Mouse (Mus musculus): ENCODE measurements around the gene Zdhhc16. TPM values are rescaled to one million over a fixed set of nuclear protein-coding genes. Genes with fewer than 3 reads are reported as not detected.
"Not testable (repeated sequence)": the region's sequence is repeated elsewhere in the genome, so short reads cannot be mapped to it uniquely, and the experiment has no call there.

Gene Zdhhc16
- polyA plus RNA-seq, 1 experiment from 2014 or later: 92.5 TPM

DNA sequence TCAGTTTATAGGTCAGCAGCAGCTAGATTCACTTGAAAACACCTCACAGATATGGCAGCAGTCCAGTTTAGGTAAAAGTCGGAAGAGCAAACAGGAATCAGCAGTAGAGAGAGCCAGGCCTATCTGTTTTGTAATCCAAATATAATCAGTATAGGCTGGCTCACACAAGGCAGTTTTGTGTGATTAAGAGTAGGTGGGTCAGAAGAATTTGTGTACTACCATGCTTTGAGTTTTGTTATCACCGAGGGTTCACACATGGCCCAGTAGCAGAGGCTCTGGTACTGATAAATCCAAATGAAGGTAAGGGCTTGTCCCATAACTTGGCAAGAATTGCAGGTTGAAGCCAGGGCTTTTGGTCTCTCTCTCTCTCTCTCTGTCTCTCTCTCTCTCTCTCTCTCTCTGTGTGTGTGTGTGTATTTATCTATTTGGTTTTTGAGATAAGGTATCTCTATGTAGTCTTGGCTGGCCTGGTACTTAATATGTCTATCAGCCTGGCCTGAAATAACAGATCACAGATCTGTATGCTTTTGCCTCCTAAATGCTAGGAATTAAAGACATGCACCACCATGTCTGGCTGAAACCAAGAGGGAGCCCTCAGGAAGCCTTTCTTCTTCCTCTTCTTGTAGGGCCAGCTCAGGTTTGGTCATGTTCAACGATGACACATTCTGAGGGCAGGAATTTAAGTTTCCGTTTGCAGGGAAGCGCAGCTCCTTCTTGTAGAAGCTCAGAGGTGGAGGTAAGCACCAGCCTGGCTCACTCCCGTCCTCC is 26.8 kb upstream of the Zdhhc16 start:
- DNase-seq (ENCODE audit: low spot score): no peak
- WGBS: 65% methylated on average over 6 of the region's 6 CpGs
- Histone ChIP-seq H3K4me3 (no peak overlapping the region), H3K4me1 (replicated peaks) (no peaks in the 10 kb centered on the region), H3K27ac (no peak overlapping the region), H3K36me3 (no peaks in the 10 kb centered on the region), H3K27me3 (ENCODE audit: insufficient read depth, poor library complexity, severe bottlenecking) (no peaks in the 10 kb centered on the region), H3K9me3 (no peaks in the 10 kb centered on the region)

DNA sequence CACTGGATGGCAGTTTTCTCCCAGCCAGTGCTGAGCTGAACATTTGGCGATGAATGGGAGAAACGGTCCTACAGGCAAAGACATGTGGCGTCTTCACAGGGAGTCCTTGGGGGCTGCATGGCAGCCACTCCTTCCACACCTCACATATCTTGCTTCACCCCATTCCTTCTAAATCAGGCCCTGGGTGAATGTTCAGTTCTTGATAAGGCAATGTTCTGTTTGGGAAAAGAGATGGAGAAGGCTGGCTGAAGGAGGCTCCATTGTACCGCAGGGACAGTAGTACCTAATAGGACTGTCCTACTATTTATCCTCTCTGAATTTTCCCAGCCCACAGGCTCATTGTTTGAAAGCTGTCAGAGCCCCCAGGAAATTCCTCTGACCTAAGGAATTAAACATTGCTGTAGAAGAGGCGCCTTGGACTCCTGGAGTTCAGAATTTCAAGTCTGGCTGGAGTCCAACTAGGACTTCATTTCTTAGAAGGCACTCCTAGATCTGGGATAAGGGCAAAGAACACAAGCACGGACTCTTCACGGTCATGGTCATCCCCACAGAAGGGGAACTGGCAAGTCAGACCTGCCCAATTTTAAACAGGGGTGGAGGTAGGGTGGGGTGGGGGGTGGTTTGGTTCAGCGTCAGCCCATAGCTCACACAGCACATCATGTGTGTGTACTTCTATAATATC is 26.1 kb upstream of the Zdhhc16 start:
- H3K36me3 ChIP-seq: no peaks in the 10 kb centered on the region
- no peaks in the 10 kb centered on the region for H3K9me3 ChIP-seq
- H3K27me3 ChIP-seq (ENCODE audit: insufficient read depth, poor library complexity, severe bottlenecking): no peaks in the 10 kb centered on the region
- H3K4me1 ChIP-seq (replicated peaks): no peaks in the 10 kb centered on the region
- H3K4me3 ChIP-seq: no peak overlapping the region
- DNase-seq (ENCODE audit: low spot score): no peak
- 59% methylated on average over 8 of the region's 8 CpGs for whole genome bisulfite sequencing
- no peak overlapping the region for H3K27ac ChIP-seq

DNA sequence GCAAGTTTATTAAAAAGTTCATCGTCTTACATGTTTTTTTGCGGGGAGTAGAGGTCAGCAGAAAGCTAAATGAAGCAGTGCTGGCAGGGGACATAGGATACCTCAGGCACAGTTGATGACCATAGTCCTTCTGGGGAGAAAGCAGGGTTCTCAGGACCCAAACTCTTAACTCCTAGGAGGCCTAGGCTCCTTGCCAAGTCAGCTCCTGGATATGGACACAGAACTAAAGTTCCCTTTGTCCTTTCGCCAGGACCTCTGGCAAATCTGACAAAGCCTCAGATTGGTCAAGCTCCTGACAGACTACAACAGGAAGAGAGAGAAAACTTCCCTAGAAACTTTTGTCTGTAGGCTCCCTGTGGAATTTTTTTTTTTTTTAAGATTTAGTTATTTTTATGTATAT is 24.5 kb upstream of the Zdhhc16 start:
- no peak for DNase-seq (ENCODE audit: low spot score)
- H3K27me3 ChIP-seq (ENCODE audit: insufficient read depth, poor library complexity, severe bottlenecking): no peaks in the 10 kb centered on the region
- 92% methylated on average over 3 of the region's 3 CpGs for WGBS
- H3K9me3 ChIP-seq: no peaks in the 10 kb centered on the region
- peaks cover 5% of the 10 kb centered on the region for H3K36me3 ChIP-seq
- no peak overlapping the region for H3K27ac ChIP-seq
- no peak overlapping the region for H3K4me3 ChIP-seq
- H3K4me1 ChIP-seq (replicated peaks): peaks cover 11% of the 10 kb centered on the region

DNA sequence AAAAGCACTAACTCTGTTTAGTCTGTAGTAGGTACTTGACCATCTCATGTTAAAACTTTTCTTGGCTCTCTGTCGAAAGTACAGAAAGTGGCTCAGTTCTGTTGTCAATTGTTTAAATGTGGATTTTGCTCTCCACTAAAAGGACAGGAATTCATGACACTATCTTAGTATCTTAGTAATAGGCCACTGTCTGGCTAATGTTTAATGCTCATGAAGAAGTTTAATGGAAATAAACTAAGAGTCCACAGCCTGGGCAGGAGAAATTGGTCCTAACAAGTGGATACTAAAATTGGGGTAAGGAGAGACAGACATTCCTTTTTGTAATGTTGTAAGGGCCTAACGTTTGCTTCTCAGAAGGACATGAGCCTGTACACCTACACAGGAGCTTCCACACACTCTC is 22.9 kb upstream of the Zdhhc16 start:
- H3K4me1 ChIP-seq (replicated peaks): peaks cover 18% of the 10 kb centered on the region
- DNase-seq (ENCODE audit: low spot score): no peak
- no peak overlapping the region for H3K4me3 ChIP-seq
- peaks cover 21% of the 10 kb centered on the region for H3K36me3 ChIP-seq
- H3K27ac ChIP-seq: no peak overlapping the region; the same call in 1 of the 2 replicates
- H3K9me3 ChIP-seq: no peaks in the 10 kb centered on the region
- WGBS: 85% methylated on average over 2 of the region's 2 CpGs
- no peaks in the 10 kb centered on the region for H3K27me3 ChIP-seq (ENCODE audit: insufficient read depth, poor library complexity, severe bottlenecking)

DNA sequence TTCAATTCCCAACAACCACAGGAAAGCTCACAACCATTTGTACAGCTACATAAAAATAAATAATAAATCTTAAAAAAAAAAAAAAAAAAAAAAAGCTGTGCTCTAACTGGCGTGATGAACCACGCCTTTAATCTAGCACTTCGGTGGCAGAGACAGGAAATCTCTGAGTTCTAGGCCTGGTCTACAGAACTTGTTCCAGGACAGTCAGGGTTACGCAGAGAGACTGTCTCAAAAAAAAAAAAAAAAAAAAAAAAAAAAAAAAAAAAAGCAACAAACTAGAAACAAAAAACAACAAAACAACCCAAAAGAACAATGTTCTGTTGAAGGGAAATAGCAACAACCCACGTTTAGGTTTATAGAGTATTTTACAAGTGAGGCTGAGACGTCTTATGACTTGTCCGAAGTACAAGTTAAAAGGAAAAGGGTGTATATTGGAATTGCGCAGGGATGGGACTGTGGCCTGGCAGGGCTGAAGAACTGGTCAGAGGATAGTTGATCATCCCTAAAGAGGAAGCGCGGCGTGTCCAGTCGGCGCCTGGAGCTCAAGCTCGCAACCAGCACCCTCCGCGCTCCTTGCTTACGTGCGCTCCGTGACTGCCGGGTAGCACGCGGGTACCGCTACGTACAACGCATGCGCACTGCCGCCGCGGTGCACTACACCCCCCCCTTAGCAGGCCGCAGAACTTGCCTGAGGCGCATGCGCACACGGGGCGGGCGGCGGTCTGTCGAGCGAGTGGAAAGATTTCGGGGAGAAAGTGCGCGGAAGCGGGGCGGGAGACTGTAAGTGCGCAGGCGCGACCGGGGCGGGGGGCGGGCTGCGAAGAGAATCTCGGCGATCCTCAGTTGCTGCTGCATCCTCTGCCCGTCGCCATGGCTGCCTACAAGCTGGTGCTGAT is 21.9 kb upstream of the Zdhhc16 start, which contains the start of gene Pgam1:
TSS of gene Pgam1 (plus strand) at position 746 of the 896 bp plus-strand sequence.
- peaks cover 32% of the 10 kb centered on the region for H3K36me3 ChIP-seq
- peaks cover 18% of the 10 kb centered on the region for H3K4me1 ChIP-seq (replicated peaks)
- H3K27me3 ChIP-seq (ENCODE audit: insufficient read depth, poor library complexity, severe bottlenecking): no peaks in the 10 kb centered on the region
- peak within 1 kb of the TSS; percentile 97 for H3K4me3 ChIP-seq
- WGBS: 7% methylated on average over 54 of the region's 54 CpGs
- peak; percentile 99 for DNase-seq (ENCODE audit: low spot score)
- H3K9me3 ChIP-seq: no peaks in the 10 kb centered on the region
- H3K27ac ChIP-seq: peak within 1 kb of the TSS; percentile 97

DNA sequence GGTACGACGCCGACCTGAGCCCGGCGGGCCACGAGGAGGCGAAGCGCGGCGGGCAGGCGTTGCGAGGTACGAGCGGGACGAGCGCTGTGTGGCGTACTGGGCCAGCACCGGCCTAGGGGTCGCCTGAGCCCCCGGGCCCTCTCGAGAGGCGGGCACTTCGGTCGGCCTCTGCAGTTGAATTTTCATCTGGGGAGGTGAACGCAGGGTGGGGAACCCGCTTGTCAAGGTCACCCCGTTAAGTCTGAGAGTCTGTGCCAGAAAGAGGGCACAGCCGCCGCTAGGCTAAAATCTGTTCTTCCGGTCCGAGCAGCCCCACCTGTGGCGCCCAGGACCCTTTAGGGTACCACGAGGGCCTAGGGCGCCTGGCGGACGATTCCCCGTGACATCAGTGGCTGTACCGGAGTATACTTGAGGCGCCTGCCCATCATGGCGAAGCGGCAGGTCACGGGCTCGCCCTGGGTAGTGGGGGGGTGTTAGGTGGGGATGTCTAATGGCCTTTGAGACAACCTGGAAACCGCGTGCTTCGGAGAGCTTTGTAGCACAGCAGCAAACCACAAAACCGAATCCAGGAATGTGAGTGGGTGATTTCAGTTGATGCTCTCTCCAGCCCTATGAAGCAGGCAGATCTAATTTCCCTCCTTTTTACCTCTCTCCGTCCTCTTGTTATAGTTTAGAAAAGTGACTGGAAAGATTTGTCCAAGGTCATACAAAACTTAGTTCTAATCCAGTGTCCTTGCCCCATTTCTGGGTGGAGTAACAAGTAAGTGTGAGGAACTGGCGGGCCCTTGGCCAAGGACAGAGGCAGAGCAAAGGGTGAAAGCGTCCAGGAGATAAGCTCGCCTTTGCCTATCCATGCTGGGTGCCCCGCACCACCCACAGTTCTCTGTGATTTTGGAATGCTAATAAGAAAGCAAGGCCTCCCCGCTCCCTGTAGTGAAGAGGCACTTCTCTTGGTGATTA is 20.9 kb upstream of the Zdhhc16 start:
- H3K27ac ChIP-seq: peak overlapping the region; percentile 97
- peaks cover 41% of the 10 kb centered on the region for H3K36me3 ChIP-seq
- WGBS: under 1% methylated on average over 53 of the region's 53 CpGs
- H3K4me3 ChIP-seq: peak overlapping the region; percentile 97
- H3K27me3 ChIP-seq (ENCODE audit: insufficient read depth, poor library complexity, severe bottlenecking): no peaks in the 10 kb centered on the region
- DNase-seq (ENCODE audit: low spot score): peak; percentile 62
- H3K4me1 ChIP-seq (replicated peaks): peaks cover 18% of the 10 kb centered on the region
- H3K9me3 ChIP-seq: no peaks in the 10 kb centered on the region

DNA sequence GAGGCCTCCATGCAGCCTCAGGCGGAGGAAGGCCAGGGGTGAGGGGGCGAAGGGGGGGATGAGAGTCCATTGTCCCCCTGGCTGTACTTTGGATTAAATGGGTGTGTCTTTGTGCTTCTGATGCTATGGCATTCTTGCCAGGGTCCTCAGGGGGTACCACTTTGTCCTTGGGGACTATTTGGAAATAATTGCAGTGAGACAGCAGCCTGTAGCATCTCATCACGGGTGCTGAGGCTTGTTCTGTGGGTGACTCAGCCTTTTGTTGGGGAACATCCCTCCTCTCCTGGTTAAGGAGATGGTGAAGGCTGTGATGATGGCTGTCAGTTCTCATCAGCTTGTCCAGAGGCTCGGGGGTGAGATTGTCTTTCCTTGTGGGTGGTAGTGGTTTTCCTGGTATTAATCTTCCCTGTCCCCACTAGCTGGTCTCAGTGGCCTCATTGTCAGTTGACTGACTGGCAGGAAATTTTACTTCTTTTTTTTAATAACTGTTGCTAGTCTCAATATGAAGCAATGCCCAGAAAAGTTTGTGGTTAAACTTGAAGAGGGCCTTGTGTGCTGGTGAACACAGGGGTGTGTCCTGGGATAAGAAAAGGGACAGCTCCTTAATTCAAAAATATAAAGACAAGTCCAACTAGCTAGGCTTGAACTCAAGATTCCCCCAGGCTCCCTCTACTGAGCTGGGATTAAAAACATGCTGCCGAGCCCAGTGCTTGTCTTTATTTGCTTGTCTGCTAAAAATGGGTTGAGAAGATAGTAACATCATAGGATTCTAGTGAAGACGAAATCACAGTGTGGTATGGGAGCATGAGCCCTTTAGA is 19.3 kb upstream of the Zdhhc16 start:
- 44% methylated on average over 6 of the region's 6 CpGs for WGBS
- peaks cover 48% of the 10 kb centered on the region for H3K36me3 ChIP-seq
- no peaks in the 10 kb centered on the region for H3K27me3 ChIP-seq (ENCODE audit: insufficient read depth, poor library complexity, severe bottlenecking)
- peaks cover 18% of the 10 kb centered on the region for H3K4me1 ChIP-seq (replicated peaks)
- no peaks in the 10 kb centered on the region for H3K9me3 ChIP-seq
- H3K4me3 ChIP-seq: peak overlapping the region; percentile 97
- DNase-seq (ENCODE audit: low spot score): no peak
- H3K27ac ChIP-seq: peak overlapping the region; percentile 97

DNA sequence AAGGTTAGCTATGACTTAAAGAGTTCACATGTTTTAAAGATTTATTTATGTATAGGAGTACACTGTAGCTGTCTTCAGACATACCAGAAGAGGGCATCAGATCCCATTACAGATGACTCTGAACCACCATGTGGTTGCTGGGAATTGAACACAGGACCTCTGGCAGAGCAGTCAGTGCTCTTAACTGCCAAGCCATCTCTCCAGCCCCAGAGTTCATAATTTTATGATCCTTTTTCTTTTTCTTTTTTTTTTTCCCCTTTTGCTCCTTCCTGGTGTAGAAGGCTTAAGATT is 18.7 kb upstream of the Zdhhc16 start:
- DNase-seq (ENCODE audit: low spot score); H3K9me3 ChIP-seq; H3K27me3 ChIP-seq (ENCODE audit: insufficient read depth, poor library complexity, severe bottlenecking); H3K27ac ChIP-seq: not testable (repeated sequence)
- peak overlapping the region; percentile 97 for H3K4me3 ChIP-seq
- H3K4me1 ChIP-seq (replicated peaks): peaks cover 18% of the 10 kb centered on the region
- peaks cover 54% of the 10 kb centered on the region for H3K36me3 ChIP-seq

DNA sequence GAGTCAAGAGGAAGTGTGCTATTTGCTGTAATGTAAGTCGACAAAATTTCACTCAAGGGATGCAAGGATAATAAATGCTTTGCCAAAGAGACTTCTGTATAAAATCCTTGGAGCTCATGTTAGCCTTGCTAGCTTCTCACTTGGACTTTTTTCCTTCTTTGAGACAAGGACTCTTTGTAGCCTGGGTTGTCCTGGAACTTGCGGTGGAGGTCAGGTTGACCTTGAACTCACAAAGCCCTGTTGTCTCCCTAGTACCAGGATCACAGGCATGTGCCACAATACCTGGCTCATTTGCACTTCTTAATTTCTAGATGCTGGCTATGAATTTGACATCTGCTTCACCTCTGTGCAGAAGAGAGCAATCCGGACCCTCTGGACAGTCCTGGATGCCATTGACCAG is 18.0 kb upstream of the Zdhhc16 start:
- Histone ChIP-seq H3K36me3 (peaks cover 61% of the 10 kb centered on the region), H3K4me3 (no peak overlapping the region), H3K27me3 (ENCODE audit: insufficient read depth, poor library complexity, severe bottlenecking) (no peaks in the 10 kb centered on the region), H3K4me1 (replicated peaks) (peaks cover 18% of the 10 kb centered on the region), H3K9me3 (no peaks in the 10 kb centered on the region), H3K27ac (no peak overlapping the region)
- no peak for DNase-seq (ENCODE audit: low spot score)
- 95% methylated on average over 3 of the region's 3 CpGs for WGBS

DNA sequence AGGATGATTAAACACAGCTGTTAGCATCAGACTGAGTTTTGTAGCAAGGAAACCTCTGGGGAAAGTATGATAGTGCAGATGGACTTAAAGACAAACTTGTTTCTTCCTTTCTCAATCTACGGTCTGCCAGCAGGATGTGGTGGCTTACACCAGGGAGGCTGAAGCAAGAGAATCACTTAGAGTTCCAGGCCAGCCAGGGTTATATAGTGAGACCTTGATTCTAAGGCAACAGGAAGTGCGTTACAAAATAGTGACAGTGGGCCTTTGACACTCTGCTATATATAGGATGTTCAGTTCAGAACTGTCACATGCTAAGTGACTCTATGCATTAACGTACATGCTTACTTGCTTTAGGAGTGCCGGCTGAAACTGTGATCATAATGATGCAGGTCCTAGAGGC is 16.4 kb upstream of the Zdhhc16 start:
- Histone ChIP-seq H3K9me3 (no peaks in the 10 kb centered on the region), H3K4me1 (replicated peaks) (peaks cover 18% of the 10 kb centered on the region), H3K36me3 (peaks cover 77% of the 10 kb centered on the region), H3K27me3 (ENCODE audit: insufficient read depth, poor library complexity, severe bottlenecking) (no peaks in the 10 kb centered on the region), H3K4me3 (no peak overlapping the region), H3K27ac (no peak overlapping the region)
- 92% methylated on average over 4 of the region's 4 CpGs for WGBS
- no peak for DNase-seq (ENCODE audit: low spot score)

DNA sequence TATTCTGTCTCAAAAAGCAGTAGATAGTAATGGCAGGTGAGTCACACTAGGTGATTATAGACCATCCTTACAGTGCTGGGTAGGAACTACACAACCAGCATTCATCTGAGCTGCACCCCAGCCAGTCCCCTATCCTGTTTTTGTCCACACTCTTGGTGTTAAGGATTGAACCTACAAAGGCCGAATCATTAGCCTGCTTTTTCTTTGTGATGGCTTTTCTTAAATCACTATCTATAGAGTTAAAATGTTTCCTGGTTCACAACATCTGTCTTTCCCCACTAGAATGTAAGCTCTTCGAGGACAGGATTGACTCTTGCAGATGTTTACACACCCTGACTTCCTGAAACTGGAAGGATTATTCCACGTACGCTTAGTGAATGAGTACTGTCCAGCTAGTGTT is 13.8 kb upstream of the Zdhhc16 start:
- Histone ChIP-seq H3K9me3 (no peaks in the 10 kb centered on the region), H3K4me1 (replicated peaks) (no peaks in the 10 kb centered on the region), H3K27ac (no peak overlapping the region), H3K36me3 (peaks cover 89% of the 10 kb centered on the region), H3K4me3 (no peak overlapping the region), H3K27me3 (ENCODE audit: insufficient read depth, poor library complexity, severe bottlenecking) (no peaks in the 10 kb centered on the region)
- no peak for DNase-seq (ENCODE audit: low spot score)
- 80% methylated on average over 4 of the region's 4 CpGs for WGBS
